Mouse (Mus musculus): ENCODE measurements around the gene Ercc5. TPM values are rescaled to one million over a fixed set of nuclear protein-coding genes. Genes with fewer than 3 reads are reported as not detected.

Gene Ercc5
- polyA plus RNA-seq, 1 experiment from 2014 or later = 13.7 TPM

GRCm38 (mm10) chr1:44148706-44149105 lies 1.2 kb downstream of the Ercc5 start:
- Histone ChIP-seq H3K9me3 (ENCODE audit: control insufficient read depth, low read length) (no peaks in the 10 kb centered on the region), H3K36me3 (ENCODE audit: control insufficient read depth, insufficient read depth, low read length) (peaks cover 3% of the 10 kb centered on the region), H3K27me3 (ENCODE audit: control insufficient read depth, insufficient read depth, low read length) (no peaks in the 10 kb centered on the region), H3K4me3 (ENCODE audit: control insufficient read depth in 1 of 2, insufficient read depth in 1 of 2, low read depth in 1 of 2, low read length in 2 of 2) (peak overlapping the region; percentile 88 to 92; a peak in 3 of 4 replicates), H3K4me2 (ENCODE audit: low read length) (peak overlapping the region; percentile 73), H3K9ac (ENCODE audit: low read length) (peak overlapping the region; percentile 94), H3K27ac (replicated peaks in 1 of 2; ENCODE audit: control insufficient read depth in 1 of 2, insufficient read depth in 1 of 2, low read depth in 2 of 2, low read length in 2 of 2) (peak overlapping the region in 1 of 2 experiments; percentile 95; a peak in 1 of 4 replicates), H3K4me1 (ENCODE audit: control insufficient read depth in 2 of 2, insufficient read depth in 2 of 2, low read length in 2 of 2) (peaks cover 0 to 6% of the 10 kb centered on the region in 2 experiments; a peak in 2 of 4 replicates)
- 43% methylated on average over 6 of the region's 6 CpGs for WGBS
- ATAC-seq (ENCODE audit: insufficient number of reproducible peaks, insufficient read depth, low FRiP score, low read depth) = no peak

GRCm38 (mm10) chr1:44155287-44155686 lies 7.7 kb downstream of the Ercc5 start:
- no peak overlapping the region for H3K4me2 ChIP-seq (ENCODE audit: low read length)
- H3K27ac ChIP-seq (replicated peaks in 1 of 2; ENCODE audit: control insufficient read depth in 1 of 2, insufficient read depth in 1 of 2, low read depth in 2 of 2, low read length in 2 of 2) = no peak overlapping the region
- no peak overlapping the region for H3K4me3 ChIP-seq (ENCODE audit: control insufficient read depth in 1 of 2, insufficient read depth in 1 of 2, low read depth in 1 of 2, low read length in 2 of 2)
- H3K9me3 ChIP-seq (ENCODE audit: control insufficient read depth, low read length) = no peaks in the 10 kb centered on the region
- WGBS = 96% methylated on average over 4 of the region's 4 CpGs
- no peak for ATAC-seq (ENCODE audit: insufficient number of reproducible peaks, insufficient read depth, low FRiP score, low read depth)
- peaks cover 34% of the 10 kb centered on the region for H3K36me3 ChIP-seq (ENCODE audit: control insufficient read depth, insufficient read depth, low read length)
- no peaks in the 10 kb centered on the region for H3K27me3 ChIP-seq (ENCODE audit: control insufficient read depth, insufficient read depth, low read length)
- no peaks in the 10 kb centered on the region for H3K4me1 ChIP-seq (ENCODE audit: control insufficient read depth in 2 of 2, insufficient read depth in 2 of 2, low read length in 2 of 2)
- H3K9ac ChIP-seq (ENCODE audit: low read length) = no peak overlapping the region

- no peak overlapping the region for H3K4me2 ChIP-seq (ENCODE audit: low read length)
- 93% methylated on average over 6 of the region's 6 CpGs for WGBS
- H3K4me1 ChIP-seq (ENCODE audit: control insufficient read depth in 2 of 2, insufficient read depth in 2 of 2, low read length in 2 of 2) = no peaks in the 10 kb centered on the region
- H3K9ac ChIP-seq (ENCODE audit: low read length) = no peak overlapping the region
- ATAC-seq (ENCODE audit: insufficient number of reproducible peaks, insufficient read depth, low FRiP score, low read depth) = no peak
- H3K27ac ChIP-seq (replicated peaks in 1 of 2; ENCODE audit: control insufficient read depth in 1 of 2, insufficient read depth in 1 of 2, low read depth in 2 of 2, low read length in 2 of 2) = no peak overlapping the region
- H3K9me3 ChIP-seq (ENCODE audit: control insufficient read depth, low read length) = no peaks in the 10 kb centered on the region
- no peaks in the 10 kb centered on the region for H3K27me3 ChIP-seq (ENCODE audit: control insufficient read depth, insufficient read depth, low read length)
- H3K4me3 ChIP-seq (ENCODE audit: control insufficient read depth in 1 of 2, insufficient read depth in 1 of 2, low read depth in 1 of 2, low read length in 2 of 2) = no peak overlapping the region
- peaks cover 64% of the 10 kb centered on the region for H3K36me3 ChIP-seq (ENCODE audit: control insufficient read depth, insufficient read depth, low read length)
These were observed 10.8 kb downstream of the Ercc5 start for GRCm38 (mm10) chr1:44158317-44158716.

GRCm38 (mm10) chr1:44161818-44162217 lies 14.3 kb downstream of the Ercc5 start:
- Histone ChIP-seq H3K36me3 (ENCODE audit: control insufficient read depth, insufficient read depth, low read length) (peaks cover 94% of the 10 kb centered on the region), H3K27me3 (ENCODE audit: control insufficient read depth, insufficient read depth, low read length) (no peaks in the 10 kb centered on the region), H3K4me1 (ENCODE audit: control insufficient read depth in 2 of 2, insufficient read depth in 2 of 2, low read length in 2 of 2) (no peaks in the 10 kb centered on the region), H3K4me2 (ENCODE audit: low read length) (no peak overlapping the region), H3K9me3 (ENCODE audit: control insufficient read depth, low read length) (no peaks in the 10 kb centered on the region), H3K27ac (replicated peaks in 1 of 2; ENCODE audit: control insufficient read depth in 1 of 2, insufficient read depth in 1 of 2, low read depth in 2 of 2, low read length in 2 of 2) (no peak overlapping the region), H3K9ac (ENCODE audit: low read length) (no peak overlapping the region), H3K4me3 (ENCODE audit: control insufficient read depth in 1 of 2, insufficient read depth in 1 of 2, low read depth in 1 of 2, low read length in 2 of 2) (no peak overlapping the region)
- WGBS = 93% methylated on average over 6 of the region's 6 CpGs
- ATAC-seq (ENCODE audit: insufficient number of reproducible peaks, insufficient read depth, low FRiP score, low read depth) = no peak

DNA sequence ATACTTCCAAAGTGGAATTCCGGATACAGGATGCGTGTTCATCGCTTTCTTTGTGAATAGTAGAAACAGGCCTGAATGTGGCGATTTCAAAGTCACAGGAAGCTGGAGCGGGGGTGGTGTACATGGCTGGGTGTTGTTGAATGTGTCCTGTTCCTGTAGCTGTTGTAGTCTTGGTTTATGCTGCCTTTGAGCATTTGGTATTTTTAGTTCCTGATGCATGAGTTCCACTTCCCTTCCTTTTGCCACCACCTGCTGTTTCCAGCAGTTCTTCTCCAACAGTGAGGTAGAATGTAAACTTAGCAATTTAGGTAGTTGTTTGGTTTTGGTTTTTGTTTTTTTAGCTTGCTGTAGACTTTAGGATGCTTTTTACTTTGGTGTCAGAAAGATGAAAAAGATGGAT lies 14.8 kb downstream of the Ercc5 start:
- H3K9ac ChIP-seq (ENCODE audit: low read length) = no peak overlapping the region
- no peaks in the 10 kb centered on the region for H3K4me1 ChIP-seq (ENCODE audit: control insufficient read depth in 2 of 2, insufficient read depth in 2 of 2, low read length in 2 of 2)
- ATAC-seq (ENCODE audit: insufficient number of reproducible peaks, insufficient read depth, low FRiP score, low read depth) = no peak
- no peaks in the 10 kb centered on the region for H3K27me3 ChIP-seq (ENCODE audit: control insufficient read depth, insufficient read depth, low read length)
- H3K4me3 ChIP-seq (ENCODE audit: control insufficient read depth in 1 of 2, insufficient read depth in 1 of 2, low read depth in 1 of 2, low read length in 2 of 2) = no peak overlapping the region
- peaks cover 94% of the 10 kb centered on the region for H3K36me3 ChIP-seq (ENCODE audit: control insufficient read depth, insufficient read depth, low read length)
- WGBS = 91% methylated on average over 5 of the region's 5 CpGs
- no peak overlapping the region for H3K27ac ChIP-seq (replicated peaks in 1 of 2; ENCODE audit: control insufficient read depth in 1 of 2, insufficient read depth in 1 of 2, low read depth in 2 of 2, low read length in 2 of 2)
- H3K4me2 ChIP-seq (ENCODE audit: low read length) = no peak overlapping the region
- H3K9me3 ChIP-seq (ENCODE audit: control insufficient read depth, low read length) = no peaks in the 10 kb centered on the region

GRCm38 (mm10) chr1:44167859-44168383 lies 20.4 kb downstream of the Ercc5 start:
- H3K27ac ChIP-seq (replicated peaks in 1 of 2; ENCODE audit: control insufficient read depth in 1 of 2, insufficient read depth in 1 of 2, low read depth in 2 of 2, low read length in 2 of 2) = no peak overlapping the region
- peaks cover 80% of the 10 kb centered on the region for H3K36me3 ChIP-seq (ENCODE audit: control insufficient read depth, insufficient read depth, low read length)
- no peak overlapping the region for H3K4me3 ChIP-seq (ENCODE audit: control insufficient read depth in 1 of 2, insufficient read depth in 1 of 2, low read depth in 1 of 2, low read length in 2 of 2)
- no peak overlapping the region for H3K4me2 ChIP-seq (ENCODE audit: low read length)
- H3K4me1 ChIP-seq (ENCODE audit: control insufficient read depth in 2 of 2, insufficient read depth in 2 of 2, low read length in 2 of 2) = no peaks in the 10 kb centered on the region
- 98% methylated on average over 3 of the region's 3 CpGs for WGBS
- ATAC-seq (ENCODE audit: insufficient number of reproducible peaks, insufficient read depth, low FRiP score, low read depth) = no peak
- no peak overlapping the region for H3K9ac ChIP-seq (ENCODE audit: low read length)
- 0 out of 2 replicates have a peak, but pooled peaks cover 8% of the 10 kb centered on the region for H3K9me3 ChIP-seq (ENCODE audit: control insufficient read depth, low read length)
- H3K27me3 ChIP-seq (ENCODE audit: control insufficient read depth, insufficient read depth, low read length) = no peaks in the 10 kb centered on the region

DNA sequence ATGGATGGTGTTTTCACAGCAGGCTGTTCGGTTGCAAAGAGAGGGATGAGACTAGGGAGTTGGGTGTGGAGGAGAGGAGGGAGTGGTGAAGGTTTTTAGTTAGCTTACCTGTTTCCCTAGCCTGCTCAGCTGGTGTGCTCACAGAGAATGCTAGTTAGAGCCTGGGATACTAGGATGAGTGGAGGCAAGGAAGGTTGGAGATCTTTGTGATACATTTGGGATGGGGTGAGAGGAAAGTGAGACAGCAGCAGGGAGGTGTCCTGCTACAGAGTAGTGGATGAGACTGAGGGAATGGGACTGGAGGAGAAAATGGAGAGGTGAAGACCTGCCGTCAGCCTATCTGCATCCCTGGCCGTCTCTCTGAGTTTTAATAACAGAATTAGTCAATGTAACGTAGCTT lies 25.1 kb downstream of the Ercc5 start:
- H3K36me3 ChIP-seq (ENCODE audit: control insufficient read depth, insufficient read depth, low read length) = peaks cover 83% of the 10 kb centered on the region
- H3K27ac ChIP-seq (replicated peaks in 1 of 2; ENCODE audit: control insufficient read depth in 1 of 2, insufficient read depth in 1 of 2, low read depth in 2 of 2, low read length in 2 of 2) = no peak overlapping the region
- H3K9me3 ChIP-seq (ENCODE audit: control insufficient read depth, low read length) = 0 out of 2 replicates have a peak, but pooled peaks cover 8% of the 10 kb centered on the region
- H3K4me1 ChIP-seq (ENCODE audit: control insufficient read depth in 2 of 2, insufficient read depth in 2 of 2, low read length in 2 of 2) = no peaks in the 10 kb centered on the region
- no peaks in the 10 kb centered on the region for H3K27me3 ChIP-seq (ENCODE audit: control insufficient read depth, insufficient read depth, low read length)
- H3K9ac ChIP-seq (ENCODE audit: low read length) = no peak overlapping the region
- 94% methylated on average over 4 of the region's 4 CpGs for WGBS
- H3K4me3 ChIP-seq (ENCODE audit: control insufficient read depth in 1 of 2, insufficient read depth in 1 of 2, low read depth in 1 of 2, low read length in 2 of 2) = no peak overlapping the region
- ATAC-seq (ENCODE audit: insufficient number of reproducible peaks, insufficient read depth, low FRiP score, low read depth) = no peak
- no peak overlapping the region for H3K4me2 ChIP-seq (ENCODE audit: low read length)

DNA sequence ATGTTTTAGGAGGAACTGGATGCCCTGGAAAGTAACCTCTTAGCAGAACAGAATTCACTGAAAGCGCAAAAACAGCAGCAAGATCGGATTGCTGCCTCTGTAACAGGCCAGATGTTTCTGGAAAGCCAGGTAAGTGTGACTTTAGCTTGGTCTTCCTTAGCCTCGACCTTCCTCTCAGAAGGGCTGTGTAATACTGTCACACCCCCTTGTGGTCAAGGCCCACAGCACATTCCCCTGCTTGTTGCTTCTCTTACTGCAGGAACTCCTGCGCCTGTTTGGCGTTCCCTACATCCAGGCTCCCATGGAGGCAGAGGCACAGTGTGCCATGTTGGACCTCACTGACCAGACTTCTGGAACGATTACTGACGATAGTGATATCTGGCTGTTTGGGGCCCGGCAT lies 26.4 kb downstream of the Ercc5 start:
- Histone ChIP-seq H3K36me3 (ENCODE audit: control insufficient read depth, insufficient read depth, low read length) (peaks cover 84% of the 10 kb centered on the region), H3K4me1 (ENCODE audit: control insufficient read depth in 2 of 2, insufficient read depth in 2 of 2, low read length in 2 of 2) (no peaks in the 10 kb centered on the region), H3K9me3 (ENCODE audit: control insufficient read depth, low read length) (0 out of 2 replicates have a peak, but pooled peaks cover 8% of the 10 kb centered on the region), H3K4me2 (ENCODE audit: low read length) (no peak overlapping the region), H3K27me3 (ENCODE audit: control insufficient read depth, insufficient read depth, low read length) (no peaks in the 10 kb centered on the region), H3K27ac (replicated peaks in 1 of 2; ENCODE audit: control insufficient read depth in 1 of 2, insufficient read depth in 1 of 2, low read depth in 2 of 2, low read length in 2 of 2) (no peak overlapping the region), H3K9ac (ENCODE audit: low read length) (no peak overlapping the region), H3K4me3 (ENCODE audit: control insufficient read depth in 1 of 2, insufficient read depth in 1 of 2, low read depth in 1 of 2, low read length in 2 of 2) (no peak overlapping the region)
- ATAC-seq (ENCODE audit: insufficient number of reproducible peaks, insufficient read depth, low FRiP score, low read depth) = no peak
- 86% methylated on average over 8 of the region's 8 CpGs for WGBS
